In genomic region chr19:61237967-61238366, GRCm38 (mm10) we compare ENCODE assay signal across 41 mouse cellular contexts. TPM values are rescaled to one million over a fixed set of nuclear protein-coding genes. Genes with fewer than 3 reads are reported as not detected.
"Had no signal": no experiment of that assay in that cellular context is flagged by ENCODE, and none has a peak within 500 bp of the region (broad histone marks: within the 10 kb centered on the region; RNA-seq: fewer than 3 reads in every experiment).

No protein-coding gene starts in this region.

- H3K36me3 ChIP-seq: heart, embryonic 13.5 days; heart, embryonic 15.5 days; hindbrain, embryonic 12.5 days; intestine, embryonic 15.5 days; limb, embryonic 10.5 days; limb, embryonic 12.5 days; liver, embryonic 12.5 days had no signal

- H3K4me2 ChIP-seq: heart, embryonic 11.5 days; heart, embryonic 13.5 days; heart, embryonic 15.5 days; hindbrain, embryonic 12.5 days; hindbrain, embryonic 14.5 days; intestine, embryonic 15.5 days; limb, embryonic 12.5 days; liver, embryonic 12.5 days had no signal

- H3K27me3 ChIP-seq: heart, embryonic 13.5 days; heart, embryonic 15.5 days; hindbrain, embryonic 12.5 days; intestine, embryonic 15.5 days; limb, embryonic 12.5 days; liver, embryonic 12.5 days had no signal

- ATAC-seq: hindbrain, embryonic 16.5 days; inflammation-experienced regulatory T-cells, adult 6 months; intestine, embryonic 15.5 days; intestine, postnatal 0 days; liver, embryonic 12.5 days had no signal

- H3K4me3 ChIP-seq: gastrocnemius, adult 2 months; heart, adult 2 months; heart, embryonic 13.5 days; heart, embryonic 15.5 days; hindbrain, embryonic 12.5 days; intestine, embryonic 15.5 days; limb, embryonic 10.5 days; limb, embryonic 12.5 days; liver, embryonic 12.5 days had no signal

- H3K27ac ChIP-seq: gastrocnemius, adult 2 months; heart, adult 2 months; heart, embryonic 13.5 days; heart, embryonic 15.5 days; hindbrain, embryonic 12.5 days; hindbrain, embryonic 14.5 days; intestine, embryonic 15.5 days; limb, embryonic 10.5 days; limb, embryonic 12.5 days; liver, embryonic 12.5 days; liver, embryonic 14.5 days had no signal

- H3K9me3 ChIP-seq: heart, embryonic 13.5 days; heart, embryonic 15.5 days; hindbrain, embryonic 12.5 days; intestine, embryonic 15.5 days; limb, embryonic 10.5 days; limb, embryonic 12.5 days; liver, embryonic 12.5 days had no signal

- DNase-seq: gastrocnemius, adult 2 months; gastrocnemius, postnatal 10 days; gastrocnemius, postnatal 25 days; heart, adult 11 months; heart, adult 2 months; heart, postnatal 14 days; heart, postnatal 36 days; kidney, adult 18-20 months; kidney, adult 8-10 months; kidney, postnatal 10 days; kidney, postnatal 25 days; layer of hippocampus, adult 9-11 months; layer of hippocampus, postnatal 36 days had no signal

- H3K9ac ChIP-seq: heart, embryonic 13.5 days; heart, embryonic 15.5 days; hindbrain, embryonic 12.5 days; hindbrain, embryonic 14.5 days; intestine, embryonic 15.5 days; limb, embryonic 12.5 days; liver, embryonic 12.5 days; liver, embryonic 14.5 days had no signal

- H3K4me1 ChIP-seq: heart, embryonic 13.5 days; heart, embryonic 15.5 days; hindbrain, embryonic 12.5 days; intestine, embryonic 15.5 days; limb, embryonic 10.5 days; limb, embryonic 12.5 days; liver, embryonic 12.5 days had no signal

RNA-seq across cellular contexts. Expression of gene Gm6020, which starts 54.3 kb away (rescaled TPM):
- total RNA-seq: gastrocnemius, adult 2 months; gastrocnemius, postnatal 10 days; gastrocnemius, postnatal 25 days; gastrocnemius, postnatal 4 days; heart, adult 2 months; heart, postnatal 14 days; heart, postnatal 36 days; hematopoietic stem cell, adult 5-6 weeks; layer of hippocampus, adult 18-20 months; layer of hippocampus, adult 8-10 months; layer of hippocampus, postnatal 14 days; layer of hippocampus, postnatal 36 days; left cerebral cortex, adult 18-20 months; left cerebral cortex, postnatal 14 days; left cerebral cortex, postnatal 36 days; liver, adult 2 months had no signal
- polyA plus RNA-seq: frontal cortex, adult 2 months; heart, adult 2 months; heart, embryonic 11.5 days; heart, embryonic 13.5 days; heart, embryonic 15.5 days; heart, postnatal 0 days; hindbrain, embryonic 12.5 days; hindbrain, embryonic 14.5 days; hindbrain, embryonic 16.5 days; inflammation-experienced regulatory T-cells, adult 6 months; intestine, embryonic 15.5 days; intestine, postnatal 0 days; kidney, embryonic 14.5 days; kidney, embryonic 16.5 days; large intestine, adult 2 months; limb, embryonic 10.5 days; limb, embryonic 12.5 days; limb, embryonic 14.5 days; liver, adult 2 months; liver, embryonic 12.5 days; liver, embryonic 14.5 days had no signal

RNA-seq across cellular contexts. Expression of gene Gm21060, which starts 58.9 kb away (rescaled TPM):
- total RNA-seq: gastrocnemius, adult 2 months; gastrocnemius, postnatal 10 days; gastrocnemius, postnatal 25 days; gastrocnemius, postnatal 4 days; heart, adult 2 months; heart, postnatal 14 days; heart, postnatal 36 days; hematopoietic stem cell, adult 5-6 weeks; layer of hippocampus, adult 18-20 months; layer of hippocampus, adult 8-10 months; layer of hippocampus, postnatal 14 days; layer of hippocampus, postnatal 36 days; left cerebral cortex, adult 18-20 months; left cerebral cortex, postnatal 14 days; left cerebral cortex, postnatal 36 days; liver, adult 2 months had no signal
- polyA plus RNA-seq: frontal cortex, adult 2 months; heart, adult 2 months; heart, embryonic 11.5 days; heart, embryonic 13.5 days; heart, embryonic 15.5 days; heart, postnatal 0 days; hindbrain, embryonic 12.5 days; hindbrain, embryonic 14.5 days; hindbrain, embryonic 16.5 days; inflammation-experienced regulatory T-cells, adult 6 months; intestine, embryonic 15.5 days; intestine, postnatal 0 days; kidney, embryonic 14.5 days; kidney, embryonic 16.5 days; large intestine, adult 2 months; limb, embryonic 10.5 days; limb, embryonic 12.5 days; limb, embryonic 14.5 days; liver, adult 2 months; liver, embryonic 12.5 days; liver, embryonic 14.5 days had no signal
